Mouse (Mus musculus) MEL (cell line): ENCODE measurements at regions not wholly inside any gene's neighbourhood (a gene's known extent, or its start where the extent isn't known, plus 50 kb on each side); places are given as distances from the start of the nearest gene placed in this dataset.

Experiments
- DNase-seq: peaks from one replicate; pipeline ENCODE4 v3.0.0; 2011; ENCODE audit warnings: low read depth, low spot score
- H3K27ac ChIP-seq: 2 replicates; pipeline ENCODE4 v1.5.1; 2012; ENCODE audit warnings: low read depth, mild to moderate bottlenecking, control low read depth, low read length, moderate library complexity; ENCODE audit not compliant: control insufficient read depth
- H3K27me3 ChIP-seq, 2 experiments: fragments of 150-350 bp in 1 of 2; sonication (generic) in 1 of 2; 2 replicates each; pipeline ENCODE4 v1.6.1; 2012; ENCODE audit warnings: low read length in 2 of 2, mild to moderate bottlenecking in 2 of 2, improper control_type of control experiment in 1 of 2, moderate library complexity in 1 of 2; ENCODE audit not compliant: insufficient read depth in 2 of 2, control insufficient read depth in 1 of 2
- H3K36me3 ChIP-seq, 2 experiments: 2 replicates each; pipeline ENCODE4 v1.6.1; 2012 to 2014; ENCODE audit warnings: low read length in 2 of 2, improper control_type of control experiment in 1 of 2, inconsistent platforms in 1 of 2, mild to moderate bottlenecking in 1 of 2; ENCODE audit not compliant: insufficient read depth in 2 of 2, control insufficient read depth in 1 of 2
- H3K4me1 ChIP-seq, 2 experiments: fragments of 150-350 bp in 1 of 2; sonication (generic) in 1 of 2; 2 replicates each; pipeline ENCODE4 v1.6.1; 2012; ENCODE audit warnings: low read length in 2 of 2, improper control_type of control experiment in 1 of 2, mild to moderate bottlenecking in 1 of 2; ENCODE audit not compliant: insufficient read depth in 2 of 2, control insufficient read depth in 1 of 2
- H3K4me3 ChIP-seq, 2 experiments: fragments of 150-350 bp in 1 of 2; sonication (generic) in 1 of 2; 2 replicates each; pipeline ENCODE4 v1.5.1; 2012; ENCODE audit warnings: low read depth in 2 of 2, low read length in 2 of 2, mild to moderate bottlenecking in 2 of 2, moderate library complexity in 2 of 2, control low read depth in 1 of 2, improper control_type of control experiment in 1 of 2; ENCODE audit not compliant: control insufficient read depth in 1 of 2, insufficient read depth in 1 of 2
- H3K79me2 ChIP-seq: 2 replicates; pipeline ENCODE4 v1.6.1; 2012; ENCODE audit warnings: mild to moderate bottlenecking, low read length, moderate library complexity; ENCODE audit not compliant: control insufficient read depth, poor library complexity, insufficient read depth
- H3K9ac ChIP-seq: 2 replicates; pipeline ENCODE4 v1.6.1; 2012; ENCODE audit warnings: low read depth, mild to moderate bottlenecking, control low read depth, low read length, moderate library complexity; ENCODE audit not compliant: control insufficient read depth, poor library complexity, severe bottlenecking
- H3K9me3 ChIP-seq: fragments of 150-350 bp; sonication (generic); replicated peaks from 2 replicates; pipeline ENCODE4 v1.6.1; 2012; ENCODE audit warnings: mild to moderate bottlenecking, low read length, improper control_type of control experiment, moderate library complexity; ENCODE audit not compliant: insufficient read depth
- CHD1 ChIP-seq: IDR thresholded peaks from 2 replicates; pipeline ENCODE4 v1.6.1; 2012; ENCODE audit warnings: low read depth, mild to moderate bottlenecking, inconsistent platforms, low read length, improper control_type of control experiment
- CHD2 ChIP-seq: IDR thresholded peaks from 2 replicates; pipeline ENCODE4 v1.6.1; 2011; ENCODE audit warnings: low read length, improper control_type of control experiment
- CTCF ChIP-seq, 3 experiments: IDR thresholded peaks in 2 of 3; conservative IDR thresholded peaks in 1 of 3; 2 replicates each; pipeline ENCODE4 v1.5.1; 2011 to 2012; ENCODE audit warnings: low read length in 3 of 3, low read depth in 2 of 3, mild to moderate bottlenecking in 2 of 3, improper control_type of control experiment in 1 of 3, inconsistent platforms in 1 of 3, mixed read lengths in 1 of 3, moderate library complexity in 1 of 3; ENCODE audit not compliant: control insufficient read depth in 1 of 3, insufficient read depth in 1 of 3, poor library complexity in 1 of 3, severe bottlenecking in 1 of 3
- E2F4 ChIP-seq: IDR thresholded peaks from 2 replicates; pipeline ENCODE4 v1.6.1; 2011; ENCODE audit warnings: low read depth, low read length, improper control_type of control experiment, borderline replicate concordance
- ELF1 ChIP-seq: IDR thresholded peaks from 2 replicates; pipeline ENCODE4 v1.6.1; 2014; ENCODE audit warnings: low read depth, mild to moderate bottlenecking, inconsistent platforms, low read length, improper control_type of control experiment, moderate library complexity
- EP300 ChIP-seq, 2 experiments: IDR thresholded peaks; 2 replicates each; pipeline ENCODE4 v1.6.1; 2011; ENCODE audit warnings: improper control_type of control experiment in 2 of 2, low read length in 2 of 2, low read depth in 1 of 2, mild to moderate bottlenecking in 1 of 2
- GATA1 ChIP-seq: IDR thresholded peaks from 2 replicates; pipeline ENCODE4 v1.6.1; 2011; ENCODE audit warnings: low read depth, low read length, improper control_type of control experiment
- HCFC1 ChIP-seq: IDR thresholded peaks from 2 replicates; pipeline ENCODE4 v1.6.1; 2012; ENCODE audit warnings: low read depth, mild to moderate bottlenecking, inconsistent platforms, low read length, improper control_type of control experiment, moderate library complexity
- JUND ChIP-seq: IDR thresholded peaks from 2 replicates; pipeline ENCODE4 v1.6.1; 2011; ENCODE audit warnings: low read depth, mild to moderate bottlenecking, improper control_type of control experiment, low read length
- KAT2A ChIP-seq: conservative IDR thresholded peaks from 2 replicates; pipeline ENCODE4 v1.6.1; 2012; ENCODE audit warnings: low read depth, low read length, improper control_type of control experiment, inconsistent platforms
- MAFK ChIP-seq: IDR thresholded peaks from 2 replicates; pipeline ENCODE4 v1.6.1; 2011; ENCODE audit warnings: low read depth, mild to moderate bottlenecking, low read length, improper control_type of control experiment, borderline replicate concordance
- MAX ChIP-seq: IDR thresholded peaks from 2 replicates; pipeline ENCODE4 v1.6.1; 2011; ENCODE audit warnings: low read length, improper control_type of control experiment
- MAZ ChIP-seq: IDR thresholded peaks from 2 replicates; pipeline ENCODE4 v1.6.1; 2012; ENCODE audit warnings: low read depth, mild to moderate bottlenecking, inconsistent platforms, low read length, improper control_type of control experiment
- MXI1 ChIP-seq: IDR thresholded peaks from 2 replicates; pipeline ENCODE4 v1.6.1; 2011; ENCODE audit warnings: mild to moderate bottlenecking, low read depth, low read length, improper control_type of control experiment
- MYB ChIP-seq: IDR thresholded peaks from 2 replicates; pipeline ENCODE4 v1.6.1; 2011; ENCODE audit warnings: mild to moderate bottlenecking, low read depth, low read length, improper control_type of control experiment
- MYC ChIP-seq: IDR thresholded peaks from 2 replicates; pipeline ENCODE4 v1.6.1; 2011; ENCODE audit warnings: low read depth, mild to moderate bottlenecking, low read length, improper control_type of control experiment, moderate library complexity
- NELFE ChIP-seq: IDR thresholded peaks from 2 replicates; pipeline ENCODE4 v1.6.1; 2011; ENCODE audit warnings: low read depth, low read length, improper control_type of control experiment
- POLR2A ChIP-seq, 2 experiments: IDR thresholded peaks; 2 replicates each; pipeline ENCODE4 v1.6.1; 2011 to 2012; ENCODE audit warnings: low read length in 2 of 2, mild to moderate bottlenecking in 2 of 2, control low read depth in 1 of 2, improper control_type of control experiment in 1 of 2, low read depth in 1 of 2, moderate library complexity in 1 of 2; ENCODE audit not compliant: control insufficient read depth in 1 of 2, insufficient read depth in 1 of 2, poor library complexity in 1 of 2
- POLR2AphosphoS2 ChIP-seq: IDR thresholded peaks from 2 replicates; pipeline ENCODE4 v1.6.1; 2011; ENCODE audit warnings: low read length, improper control_type of control experiment
- RCOR1 ChIP-seq: IDR thresholded peaks from 2 replicates; pipeline ENCODE4 v1.6.1; 2012; ENCODE audit warnings: low read depth, mild to moderate bottlenecking, inconsistent platforms, low read length, improper control_type of control experiment
- SIN3A ChIP-seq: IDR thresholded peaks from 2 replicates; pipeline ENCODE4 v1.6.1; 2012; ENCODE audit warnings: low read length, improper control_type of control experiment, inconsistent platforms
- TAL1 ChIP-seq: IDR thresholded peaks from 2 replicates; pipeline ENCODE4 v1.6.1; 2012; ENCODE audit warnings: mild to moderate bottlenecking, inconsistent platforms, low read length, moderate library complexity, mixed read lengths
- TBP ChIP-seq: IDR thresholded peaks from 2 replicates; pipeline ENCODE4 v1.8.0; 2011; ENCODE audit warnings: low read depth, low read length, improper control_type of control experiment
- TCF12 ChIP-seq: IDR thresholded peaks from 2 replicates; pipeline ENCODE4 v1.6.1; 2014; ENCODE audit warnings: low read depth, mild to moderate bottlenecking, inconsistent platforms, low read length, improper control_type of control experiment, moderate library complexity
- UBTF ChIP-seq: IDR thresholded peaks from 2 replicates; pipeline ENCODE4 v1.6.1; 2012; ENCODE audit warnings: low read depth, mild to moderate bottlenecking, inconsistent platforms, low read length, improper control_type of control experiment, moderate library complexity, borderline replicate concordance; ENCODE audit not compliant: insufficient read depth
- USF2 ChIP-seq, 2 experiments: IDR thresholded peaks; 2 replicates each; pipeline ENCODE4 v1.6.1; 2011 to 2012; ENCODE audit warnings: improper control_type of control experiment in 2 of 2, low read length in 2 of 2, borderline replicate concordance in 1 of 2, inconsistent platforms in 1 of 2, low read depth in 1 of 2, mild to moderate bottlenecking in 1 of 2; ENCODE audit not compliant: insufficient read depth in 1 of 2
- ZC3H11A ChIP-seq: IDR thresholded peaks from 2 replicates; pipeline ENCODE4 v1.6.1; 2012; ENCODE audit warnings: low read depth, mild to moderate bottlenecking, inconsistent platforms, low read length, improper control_type of control experiment
- ZMIZ1 ChIP-seq: IDR thresholded peaks from 2 replicates; pipeline ENCODE4 v1.6.1; 2012; ENCODE audit warnings: low read depth, mild to moderate bottlenecking, inconsistent platforms, low read length, improper control_type of control experiment, moderate library complexity

DNA sequence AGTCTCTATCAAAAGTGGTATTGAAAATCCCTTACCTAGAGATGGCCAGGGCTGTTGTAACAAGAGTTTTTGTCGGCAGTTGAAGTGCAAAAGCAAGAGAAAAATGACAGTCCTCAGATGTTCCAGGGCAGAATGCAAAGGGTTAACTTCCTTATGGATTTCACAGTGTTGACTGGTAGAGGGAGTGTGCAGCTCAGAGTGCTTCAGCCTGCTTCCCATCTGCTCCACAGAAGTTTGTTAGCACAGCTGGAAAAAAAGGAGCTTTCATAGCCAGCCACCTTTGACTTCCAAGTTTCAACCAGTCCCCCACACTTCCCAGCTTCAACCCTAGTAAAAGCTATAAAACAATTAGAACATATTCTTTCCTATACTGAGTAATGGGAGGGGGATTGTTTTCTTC, 1098.9 kb downstream of the Slc22a22 start:
- Histone ChIP-seq H3K9me3 (no peaks in the 10 kb centered on the region), H3K36me3 (no peaks in the 10 kb centered on the region), H3K27ac (no peak overlapping the region), H3K27me3 (no peaks in the 10 kb centered on the region), H3K9ac (no peak overlapping the region), H3K4me1 (no peaks in the 10 kb centered on the region), H3K79me2 (no peaks in the 10 kb centered on the region), H3K4me3 (no peak overlapping the region)
- no peak for DNase-seq
- TF ChIP-seq MAZ (no peak), MXI1 (no peak), TAL1 (no peak), MYB (no peak), CHD2 (no peak), MAX (no peak), ELF1 (no peak), E2F4 (no peak), GATA1 (no peak), CTCF (IDR thresholded peaks at IDR 0.05 in 2 of 3, conservative IDR thresholded peaks at IDR 0.05 in 1 of 3; ENCODE audit: control insufficient read depth in 1 of 3, insufficient read depth in 1 of 3, low read depth in 2 of 3, low read length in 3 of 3, poor library complexity in 1 of 3, severe bottlenecking in 1 of 3) (no peak), NELFE (no peak), SIN3A (no peak), JUND (no peak), MAFK (no peak), EP300 (IDR thresholded peaks at IDR 0.05; ENCODE audit: low read depth in 1 of 2, low read length in 2 of 2) (no peak), ZC3H11A (no peak)

DNA sequence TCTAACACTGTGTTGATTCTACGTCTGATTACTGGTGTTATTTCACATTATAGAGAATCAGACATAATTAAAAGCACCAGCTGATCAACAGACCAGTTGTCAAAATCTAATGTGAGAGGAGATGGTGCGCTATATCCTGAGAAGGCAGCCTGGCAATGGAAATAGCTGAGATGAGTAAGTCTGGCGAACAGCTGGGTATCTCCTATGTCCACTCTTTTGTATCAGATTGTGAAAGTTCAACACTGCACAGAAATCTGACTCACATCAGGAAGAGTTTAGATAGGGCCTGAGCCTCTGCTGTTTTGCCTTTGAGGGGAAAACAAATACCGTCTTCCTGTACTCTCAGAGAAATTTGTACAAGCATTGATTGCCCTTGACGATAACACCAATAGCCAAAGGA, 1126.5 kb downstream of the Slc22a22 start:
- H3K36me3 ChIP-seq, result no peaks in the 10 kb centered on the region

More for the DNA sequence above, 1126.5 kb downstream of the Slc22a22 start:
- TF ChIP-seq JUND (no peak), POLR2AphosphoS2 (no peak), HCFC1 (no peak), TAL1 (no peak), CHD1 (no peak), RCOR1 (no peak), SIN3A (no peak), ELF1 (no peak), TCF12 (no peak), CTCF (IDR thresholded peaks at IDR 0.05 in 2 of 3, conservative IDR thresholded peaks at IDR 0.05 in 1 of 3; ENCODE audit: control insufficient read depth in 1 of 3, insufficient read depth in 1 of 3, low read depth in 2 of 3, low read length in 3 of 3, poor library complexity in 1 of 3, severe bottlenecking in 1 of 3) (no peak), POLR2A (IDR thresholded peaks at IDR 0.05; ENCODE audit: control insufficient read depth in 1 of 2, insufficient read depth in 1 of 2, low read depth in 1 of 2, low read length in 2 of 2, poor library complexity in 1 of 2) (no peak), USF2 (IDR thresholded peaks at IDR 0.05; ENCODE audit: borderline replicate concordance in 1 of 2, insufficient read depth in 1 of 2, low read depth in 1 of 2, low read length in 2 of 2) (no peak), NELFE (no peak), TBP (no peak), MYC (no peak), KAT2A (no peak), UBTF (no peak), ZMIZ1 (no peak)
- no peak overlapping the region for H3K9ac ChIP-seq
- H3K4me1 ChIP-seq, result no peaks in the 10 kb centered on the region
- H3K9me3 ChIP-seq, result no peaks in the 10 kb centered on the region
- DNase-seq, result no peak
- no peaks in the 10 kb centered on the region for H3K27me3 ChIP-seq
- no peaks in the 10 kb centered on the region for H3K79me2 ChIP-seq
- H3K4me3 ChIP-seq, result no peak overlapping the region
- no peak overlapping the region for H3K27ac ChIP-seq
